Mouse (Mus musculus): ENCODE results near the gene Wfdc17.

DNA sequence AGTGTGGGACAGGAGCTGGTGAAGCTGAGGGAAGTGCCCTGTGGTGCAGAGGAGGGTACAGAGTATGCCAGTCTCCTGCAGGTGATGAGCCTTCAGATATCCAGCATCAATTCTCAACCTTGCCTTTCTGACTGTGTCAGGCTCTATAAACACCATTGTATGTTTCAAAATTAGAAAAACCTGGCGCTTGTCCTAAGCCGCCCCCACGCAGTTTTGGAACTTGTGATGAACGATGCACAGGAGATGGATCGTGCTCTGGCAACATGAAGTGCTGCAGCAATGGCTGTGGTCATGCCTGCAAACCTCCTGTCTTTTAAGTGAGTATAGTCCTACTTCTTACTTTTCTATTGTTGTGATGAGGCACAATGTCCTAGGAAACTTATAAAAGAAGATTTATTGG lies 5.9 kb downstream of the Wfdc17 start:
- no peak for TF ChIP-seq CTCF (IDR thresholded peaks at IDR 0.05; ENCODE audit: low read depth)
- no peak for TF ChIP-seq EP300 (IDR thresholded peaks at IDR 0.05; ENCODE audit: low read depth)
